Mouse (Mus musculus) kidney, adult 2 months (tissue): Measurements from ENCODE around the gene Ran.

Source experiments
- CTCF ChIP-seq: fragments of 200-500 bp; conservative IDR thresholded peaks from 2 replicates; pipeline ENCODE4 v1.5.1; 2011; ENCODE audit warnings: low read depth, mild to moderate bottlenecking, control low read depth, low read length, moderate library complexity, mixed read lengths; ENCODE audit not compliant: insufficient read depth, insufficient read length
- POLR2A ChIP-seq: fragments of 200-500 bp; IDR thresholded peaks from one replicate; pipeline ENCODE4 v1.6.1; 2011; ENCODE audit warnings: low read depth, low read length, control low read depth

GRCm38 (mm10) chr5:129010937-129011336 is 8.9 kb upstream of the Ran start:
- TF ChIP-seq POLR2A (no peak), CTCF (no peak)
